Mouse (Mus musculus): ENCODE measurements around the gene Lgals3bp.

Gene Lgals3bp

GRCm38 (mm10) chr11:118423266-118423971 is 21.5 kb upstream of the Lgals3bp start:
- DNase-seq (ENCODE audit: low spot score) = peak; percentile 61

GRCm38 (mm10) chr11:118420261-118420660 is 18.4 kb upstream of the Lgals3bp start:
- no peak for DNase-seq (ENCODE audit: low spot score)

GRCm38 (mm10) chr11:118418834-118419504 is 17.1 kb upstream of the Lgals3bp start, which contains the start of gene Cant1:
Cant1 (minus strand) TSS chr11:118419086.
- peak; percentile 97 for DNase-seq (ENCODE audit: low spot score)

GRCm38 (mm10) chr11:118418442-118418833 is 16.5 kb upstream of the Lgals3bp start:
- DNase-seq (ENCODE audit: low spot score) = no peak

- DNase-seq (ENCODE audit: low spot score) = no peak
These were observed 15.6 kb upstream of the Lgals3bp start for GRCm38 (mm10) chr11:118417496-118417895.

- DNase-seq (ENCODE audit: low spot score) = no peak
These were observed 14.2 kb upstream of the Lgals3bp start for GRCm38 (mm10) chr11:118416046-118416445.

- no peak for DNase-seq (ENCODE audit: low spot score)
These were observed 13.7 kb upstream of the Lgals3bp start for GRCm38 (mm10) chr11:118415630-118416029.

GRCm38 (mm10) chr11:118414270-118414669 is 12.4 kb upstream of the Lgals3bp start:
- DNase-seq (ENCODE audit: low spot score) = no peak

- no peak for DNase-seq (ENCODE audit: low spot score)
These were observed 11.2 kb upstream of the Lgals3bp start for GRCm38 (mm10) chr11:118413055-118413454.

GRCm38 (mm10) chr11:118412601-118413000 is 10.7 kb upstream of the Lgals3bp start:
- no peak for DNase-seq (ENCODE audit: low spot score)

GRCm38 (mm10) chr11:118411271-118411670 is 9.4 kb upstream of the Lgals3bp start:
- DNase-seq (ENCODE audit: low spot score) = no peak

- no peak for DNase-seq (ENCODE audit: low spot score)
These were observed 8.6 kb upstream of the Lgals3bp start for GRCm38 (mm10) chr11:118410479-118410878.

GRCm38 (mm10) chr11:118410073-118410444 is 8.2 kb upstream of the Lgals3bp start:
- DNase-seq (ENCODE audit: low spot score) = no peak

- no peak for DNase-seq (ENCODE audit: low spot score)
These were observed 7.5 kb upstream of the Lgals3bp start for GRCm38 (mm10) chr11:118409106-118410072.

- no peak for DNase-seq (ENCODE audit: low spot score)
These were observed 6.3 kb upstream of the Lgals3bp start for GRCm38 (mm10) chr11:118408051-118408740.

- DNase-seq (ENCODE audit: low spot score) = no peak
These were observed 5.5 kb upstream of the Lgals3bp start for GRCm38 (mm10) chr11:118407318-118407910.

GRCm38 (mm10) chr11:118406521-118406920 is 4.6 kb upstream of the Lgals3bp start:
- DNase-seq (ENCODE audit: low spot score) = no peak

GRCm38 (mm10) chr11:118405311-118405710 is 3.4 kb upstream of the Lgals3bp start:
- no peak for DNase-seq (ENCODE audit: low spot score)

- no peak for DNase-seq (ENCODE audit: low spot score)
These were observed 2.3 kb upstream of the Lgals3bp start for GRCm38 (mm10) chr11:118403951-118404899.

GRCm38 (mm10) chr11:118403183-118403582 is 1.3 kb upstream of the Lgals3bp start:
- DNase-seq (ENCODE audit: low spot score) = no peak
